Mouse (Mus musculus): ENCODE measurements around the gene Ankrd34b. TPM values are rescaled to one million over a fixed set of nuclear protein-coding genes. Genes with fewer than 3 reads are reported as not detected.

Gene Ankrd34b
- polyA plus RNA-seq, 1 experiment from 2014 or later: not detected

DNA sequence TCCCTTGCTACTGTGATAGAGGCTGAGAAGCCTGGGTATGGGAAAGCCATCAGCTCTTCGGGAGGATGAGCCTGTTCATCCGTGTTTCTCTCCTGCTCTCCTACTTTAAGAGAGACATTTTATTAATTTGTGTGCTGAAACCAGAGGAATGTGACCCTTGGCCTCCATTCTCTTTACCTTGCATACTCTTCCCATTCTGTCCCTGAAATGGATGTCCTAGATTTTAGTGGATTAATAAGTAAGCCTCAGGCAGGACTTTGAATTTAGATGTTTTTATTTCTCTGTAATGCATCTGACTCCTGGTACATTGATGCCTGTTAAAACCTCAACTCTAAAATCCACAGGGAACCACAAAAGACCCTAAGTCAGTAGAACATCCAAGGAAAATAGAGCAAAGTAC is 43.7 kb downstream of the Ankrd34b start:
- H3K4me3 ChIP-seq (ENCODE audit: low read depth, low read length): no peak overlapping the region
- ATAC-seq (replicated peaks; ENCODE audit: low FRiP score, low TSS enrichment, low read depth) (no peak), DNase-seq (ENCODE audit: low spot score) (no peak)
- no peaks in the 10 kb centered on the region for H3K27me3 ChIP-seq (replicated peaks; ENCODE audit: control insufficient read depth, insufficient read depth, low read length)
- no peak overlapping the region for H3K4me2 ChIP-seq (ENCODE audit: low read length)
- H3K9ac ChIP-seq (ENCODE audit: low read length): no peak overlapping the region
- H3K9me3 ChIP-seq (ENCODE audit: control insufficient read depth, low read length): no peaks in the 10 kb centered on the region
- no peak overlapping the region for H3K27ac ChIP-seq (ENCODE audit: low read depth)
- H3K4me1 ChIP-seq (replicated peaks; ENCODE audit: control insufficient read depth, insufficient read depth, low read length): no peaks in the 10 kb centered on the region
- WGBS: 45% methylated on average over 2 of the region's 2 CpGs
- peaks cover 5% of the 10 kb centered on the region; the same call in 1 of the 2 replicates for H3K36me3 ChIP-seq (ENCODE audit: control insufficient read depth, insufficient read depth, low read length)

DNA sequence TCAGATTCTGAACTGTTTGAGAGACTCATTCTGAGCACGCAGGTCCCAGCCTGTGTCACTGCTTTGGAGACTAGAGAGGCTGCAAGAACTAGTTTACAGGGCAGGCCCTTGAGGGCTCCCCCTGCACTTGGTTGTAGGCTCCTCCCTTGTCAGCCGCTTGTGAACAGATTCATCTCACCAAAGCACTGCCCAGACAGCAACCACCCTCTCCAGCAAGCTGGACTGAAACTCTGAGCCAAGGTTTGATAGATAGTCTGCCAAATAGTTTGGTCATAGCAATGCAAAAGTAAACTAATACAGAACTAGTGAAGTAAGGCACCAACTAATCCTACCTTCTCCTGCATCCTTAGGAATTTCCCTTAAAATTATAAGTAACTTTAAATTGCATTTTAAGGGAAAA is 44.5 kb downstream of the Ankrd34b start:
- Histone ChIP-seq H3K4me3 (ENCODE audit: low read depth, low read length) (no peak overlapping the region), H3K27me3 (replicated peaks; ENCODE audit: control insufficient read depth, insufficient read depth, low read length) (no peaks in the 10 kb centered on the region), H3K4me1 (replicated peaks; ENCODE audit: control insufficient read depth, insufficient read depth, low read length) (no peaks in the 10 kb centered on the region), H3K9ac (ENCODE audit: low read length) (no peak overlapping the region), H3K36me3 (ENCODE audit: control insufficient read depth, insufficient read depth, low read length) (peaks cover 5% of the 10 kb centered on the region; the same call in 1 of the 2 replicates), H3K4me2 (ENCODE audit: low read length) (no peak overlapping the region), H3K27ac (ENCODE audit: low read depth) (no peak overlapping the region), H3K9me3 (ENCODE audit: control insufficient read depth, low read length) (no peaks in the 10 kb centered on the region)
- DNase-seq (ENCODE audit: low spot score) (no peak), ATAC-seq (replicated peaks; ENCODE audit: low FRiP score, low TSS enrichment, low read depth) (no peak)
- 63% methylated on average over 2 of the region's 2 CpGs for WGBS

DNA sequence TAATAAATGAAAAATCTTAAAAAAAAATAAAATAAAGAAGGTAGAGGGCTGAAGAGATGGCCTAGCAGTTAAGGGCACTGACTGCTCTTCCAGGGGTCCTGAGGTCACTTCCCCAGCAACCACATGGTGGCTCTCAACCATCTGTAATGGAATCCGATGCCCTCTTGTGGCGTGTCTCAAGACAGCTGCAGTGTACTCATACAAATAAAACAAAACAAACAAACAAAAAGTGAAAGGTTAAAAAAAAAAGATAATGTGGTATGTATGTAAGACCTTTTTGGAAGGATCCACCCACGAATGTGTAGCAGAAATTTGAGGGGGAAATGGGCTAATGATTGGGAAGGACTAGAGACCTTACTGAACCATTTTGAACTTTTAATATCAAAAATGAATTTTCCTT is 57.7 kb downstream of the Ankrd34b start:
- 0 out of 2 replicates have a peak overlapping the region, but pooled peaks have one; percentile 69 for H3K27ac ChIP-seq (ENCODE audit: low read depth)
- H3K9ac ChIP-seq (ENCODE audit: low read length): peak overlapping the region; percentile 38; the same call in 1 of the 2 replicates
- no peaks in the 10 kb centered on the region for H3K9me3 ChIP-seq (ENCODE audit: control insufficient read depth, low read length)
- peak overlapping the region; percentile 45 for H3K4me3 ChIP-seq (ENCODE audit: low read depth, low read length)
- ATAC-seq (replicated peaks; ENCODE audit: low FRiP score, low TSS enrichment, low read depth) (peak; percentile 54), DNase-seq (ENCODE audit: low spot score) (peak; percentile 61)
- peak overlapping the region; percentile 79 for H3K4me2 ChIP-seq (ENCODE audit: low read length)
- H3K4me1 ChIP-seq (replicated peaks; ENCODE audit: control insufficient read depth, insufficient read depth, low read length): no peaks in the 10 kb centered on the region
- WGBS: 13% methylated on average over 3 of the region's 3 CpGs
- peaks cover 9% of the 10 kb centered on the region for H3K36me3 ChIP-seq (ENCODE audit: control insufficient read depth, insufficient read depth, low read length)
- no peaks in the 10 kb centered on the region for H3K27me3 ChIP-seq (replicated peaks; ENCODE audit: control insufficient read depth, insufficient read depth, low read length)

- Histone ChIP-seq H3K9ac (ENCODE audit: low read length) (peak within 1 kb of the TSS; percentile 38), H3K4me2 (ENCODE audit: low read length) (peak within 1 kb of the TSS; percentile 79), H3K4me3 (ENCODE audit: low read depth, low read length) (peak within 1 kb of the TSS; percentile 45), H3K27me3 (replicated peaks; ENCODE audit: control insufficient read depth, insufficient read depth, low read length) (no peaks in the 10 kb centered on the region), H3K27ac (ENCODE audit: low read depth) (peak within 1 kb of the TSS; percentile 69; the same call in 1 of the 2 replicates), H3K4me1 (replicated peaks; ENCODE audit: control insufficient read depth, insufficient read depth, low read length) (no peaks in the 10 kb centered on the region), H3K9me3 (ENCODE audit: control insufficient read depth, low read length) (no peaks in the 10 kb centered on the region), H3K36me3 (ENCODE audit: control insufficient read depth, insufficient read depth, low read length) (peaks cover 9% of the 10 kb centered on the region)
- DNase-seq (ENCODE audit: low spot score) (peak; percentile 89), ATAC-seq (replicated peaks; ENCODE audit: low FRiP score, low TSS enrichment, low read depth) (peak; percentile 98)
- WGBS: 7% methylated on average over 19 of the region's 19 CpGs
Measured at GRCm38 (mm10) chr13:92483852-92484463, 58.3 kb downstream of the Ankrd34b start, which contains the start of gene Fam151b. TSS of gene Fam151b (minus strand) at chr13:92484015.

GRCm38 (mm10) chr13:92490817-92491216 is 65.1 kb downstream of the Ankrd34b start:
- 80% methylated on average over 4 of the region's 4 CpGs for WGBS
- no peaks in the 10 kb centered on the region for H3K27me3 ChIP-seq (replicated peaks; ENCODE audit: control insufficient read depth, insufficient read depth, low read length)
- DNase-seq (ENCODE audit: low spot score): no peak
- no peaks in the 10 kb centered on the region for H3K4me1 ChIP-seq (replicated peaks; ENCODE audit: control insufficient read depth, insufficient read depth, low read length)
- H3K27ac ChIP-seq (ENCODE audit: low read depth): no peak overlapping the region
- H3K9me3 ChIP-seq (ENCODE audit: control insufficient read depth, low read length): no peaks in the 10 kb centered on the region
- H3K4me2 ChIP-seq (ENCODE audit: low read length): no peak overlapping the region
- H3K9ac ChIP-seq (ENCODE audit: low read length): no peak overlapping the region
- no peak for ATAC-seq (replicated peaks; ENCODE audit: low FRiP score, low TSS enrichment, low read depth)
- H3K36me3 ChIP-seq (ENCODE audit: control insufficient read depth, insufficient read depth, low read length): peaks cover 48% of the 10 kb centered on the region
- H3K4me3 ChIP-seq (ENCODE audit: low read depth, low read length): no peak overlapping the region

Other genes with a start within 250 kb of the Ankrd34b start
- 1.1 TPM in 2 replicates for gene Gm20379, start 119.9 kb upstream of the Ankrd34b start, polyA plus RNA-seq (2014; fragmentation: Nextera tagmentation; extraction: Ambion mirVana)
- gene Dhfr, start 71.2 kb upstream of the Ankrd34b start, polyA plus RNA-seq (2014; fragmentation: Nextera tagmentation; extraction: Ambion mirVana): 18.6 and 19.5 TPM in 2 replicates
- gene Msh3, start 70.9 kb upstream of the Ankrd34b start, polyA plus RNA-seq (2014; fragmentation: Nextera tagmentation; extraction: Ambion mirVana): 30.2 and 37.3 TPM in 2 replicates
- gene Fam151b, start 58.1 kb downstream of the Ankrd34b start, polyA plus RNA-seq (2014; fragmentation: Nextera tagmentation; extraction: Ambion mirVana): 0.15 and 0.41 TPM in 2 replicates
- 12.7 and 13.0 TPM in 2 replicates for gene Zfyve16, start 105.0 kb downstream of the Ankrd34b start, polyA plus RNA-seq (2014; fragmentation: Nextera tagmentation; extraction: Ambion mirVana)
- not detected in 2 replicates for gene Spz1, start 150.3 kb downstream of the Ankrd34b start, polyA plus RNA-seq (2014; fragmentation: Nextera tagmentation; extraction: Ambion mirVana)
- 24.9 and 27.3 TPM in 2 replicates for gene Serinc5, start 185.2 kb downstream of the Ankrd34b start, polyA plus RNA-seq (2014; fragmentation: Nextera tagmentation; extraction: Ambion mirVana)